Mouse (Mus musculus) NIH3T3 (cell line): Measurements from ENCODE around the gene Cygb.
"Not testable (repeated sequence)": the region's sequence is repeated elsewhere in the genome, so short reads cannot be mapped to it uniquely, and the experiment has no call there.

Experiments used
- DNase-seq: peaks from one replicate; pipeline ENCODE4 v3.0.0-alpha.2; 2012; ENCODE audit warnings: low read depth

Gene Cygb

GRCm38 (mm10) chr11:116636607-116637006 lies 17.5 kb downstream of the Cygb start:
- not testable (repeated sequence) for DNase-seq

GRCm38 (mm10) chr11:116632962-116633361 lies 21.2 kb downstream of the Cygb start:
- peak; percentile 71 for DNase-seq

GRCm38 (mm10) chr11:116630171-116630965 lies 23.7 kb downstream of the Cygb start:
- DNase-seq, result no peak

- no peak for DNase-seq
These were observed 24.6 kb downstream of the Cygb start for GRCm38 (mm10) chr11:116629472-116629871.

- peak; percentile 94 for DNase-seq
These were observed 25.4 kb downstream of the Cygb start for GRCm38 (mm10) chr11:116628712-116629111.

GRCm38 (mm10) chr11:116627072-116628020 lies 26.8 kb downstream of the Cygb start:
- DNase-seq, result peak; percentile 73

- DNase-seq, result no peak
These were observed 27.6 kb downstream of the Cygb start, which contains the start of gene Rhbdf2 for GRCm38 (mm10) chr11:116626299-116627071. Gene Rhbdf2 (minus strand): TSS chr11:116627019.

GRCm38 (mm10) chr11:116625081-116626000 lies 28.8 kb downstream of the Cygb start:
- peak; percentile 59 for DNase-seq

GRCm38 (mm10) chr11:116624131-116624832 lies 29.8 kb downstream of the Cygb start:
- DNase-seq, result peak; percentile 90

- peak; percentile 42 for DNase-seq
These were observed 30.6 kb downstream of the Cygb start for GRCm38 (mm10) chr11:116623281-116624124.

GRCm38 (mm10) chr11:116621258-116621704 lies 32.8 kb downstream of the Cygb start:
- peak; percentile 90 for DNase-seq

- DNase-seq, result no peak
These were observed 33.4 kb downstream of the Cygb start for GRCm38 (mm10) chr11:116620559-116621253.

GRCm38 (mm10) chr11:116620073-116620472 lies 34.0 kb downstream of the Cygb start:
- DNase-seq, result no peak

GRCm38 (mm10) chr11:116619561-116619960 lies 34.6 kb downstream of the Cygb start:
- no peak for DNase-seq

- no peak for DNase-seq
These were observed 35.0 kb downstream of the Cygb start for GRCm38 (mm10) chr11:116619156-116619555.

GRCm38 (mm10) chr11:116618666-116619065 lies 35.4 kb downstream of the Cygb start:
- no peak for DNase-seq

GRCm38 (mm10) chr11:116617641-116618040 lies 36.5 kb downstream of the Cygb start:
- DNase-seq, result peak; percentile 86

GRCm38 (mm10) chr11:116616438-116617118 lies 37.5 kb downstream of the Cygb start:
- DNase-seq, result peak; percentile 18
